Mouse (Mus musculus): ENCODE results near the gene Dnajc2. TPM values are rescaled to one million over a fixed set of nuclear protein-coding genes. Genes with fewer than 3 reads are reported as not detected.

The Dnajc2 gene
- total RNA-seq, 2 experiments from 2014 or later: 45.8 to 51.6 TPM

Other genes with a start within 250 kb of the Dnajc2 start
- 1 to 10 TPM; 2.0 to 2.2 TPM for gene Lrrc17, start 241.7 kb downstream of the Dnajc2 start, total RNA-seq (2021)
- gene Fbxl13, start 139.6 kb downstream of the Dnajc2 start, total RNA-seq (2021): under 1 TPM; 0.26 to 0.36 TPM
- 10 to 100 TPM; 48.4 to 58.1 TPM for gene Armc10, start 139.4 kb downstream of the Dnajc2 start, total RNA-seq (2021)
- gene Napepld, start 83.9 kb downstream of the Dnajc2 start, total RNA-seq (2021): 1 to 10 TPM; 2.3 to 2.8 TPM
- 10 to 100 TPM; 66.9 to 73.3 TPM for gene Pmpcb, start 48.1 kb downstream of the Dnajc2 start, total RNA-seq (2021)
- 100 to 1,000 TPM; 110 to 115 TPM for gene Psmc2, start within 50 bp of the Dnajc2 start, total RNA-seq (2021)
- gene Slc26a5, start 80.4 kb upstream of the Dnajc2 start, total RNA-seq (2021): under 1 TPM; 0.28 to 0.56 TPM

All from left cerebral cortex, postnatal 4 days (tissue).